Mouse (Mus musculus) testis, adult 2 months (tissue): Measurements from ENCODE around the gene Ssr1. TPM values are rescaled to one million over a fixed set of nuclear protein-coding genes. Genes with fewer than 3 reads are reported as not detected.

Experiments
- H3K27ac ChIP-seq: fragments of 200-500 bp; 2 replicates; pipeline ENCODE4 v1.5.1; 2012; ENCODE audit warnings: low read depth, low read length; ENCODE audit not compliant: control insufficient read depth, insufficient read depth
- H3K27me3 ChIP-seq: fragments of 200-500 bp; 2 replicates; pipeline ENCODE4 v1.6.1; 2012; ENCODE audit warnings: mild to moderate bottlenecking, low read length, moderate library complexity; ENCODE audit not compliant: control insufficient read depth, insufficient read depth
- H3K36me3 ChIP-seq: fragments of 200-500 bp; 2 replicates; pipeline ENCODE4 v1.6.1; 2012; ENCODE audit warnings: mild to moderate bottlenecking, low read length; ENCODE audit not compliant: control insufficient read depth, insufficient read depth
- H3K4me1 ChIP-seq: fragments of 200-500 bp; 2 replicates; pipeline ENCODE4 v1.6.1; 2012; ENCODE audit warnings: low read length; ENCODE audit not compliant: control insufficient read depth, insufficient read depth
- H3K4me3 ChIP-seq: fragments of 200-500 bp; 2 replicates; pipeline ENCODE4 v1.5.1; 2012; ENCODE audit warnings: low read depth, mild to moderate bottlenecking, low read length, moderate library complexity, mixed read lengths; ENCODE audit not compliant: control insufficient read depth
- CTCF ChIP-seq: fragments of 200-500 bp; IDR thresholded peaks from 2 replicates; pipeline ENCODE4 v1.5.1; 2012; ENCODE audit warnings: low read depth, mild to moderate bottlenecking, inconsistent platforms, low read length, moderate library complexity; ENCODE audit not compliant: control insufficient read depth, insufficient read depth, insufficient replicate concordance
- POLR2A ChIP-seq: fragments of 200-500 bp; IDR thresholded peaks from 2 replicates; pipeline ENCODE4 v1.6.1; 2012; ENCODE audit warnings: low read depth, mild to moderate bottlenecking, inconsistent platforms, low read length, moderate library complexity; ENCODE audit not compliant: control insufficient read depth
- polyA plus RNA-seq: library from polyadenylated mRNA; depleted of rRNA; stranded (reverse); fragments of >200 nt; gene quantifications from 2 replicates; pipeline ENCODE4 v1.2.3, GENCODE M21; 2012

Gene Ssr1
- polyA plus RNA-seq, 1 experiment = 17.7 TPM

DNA sequence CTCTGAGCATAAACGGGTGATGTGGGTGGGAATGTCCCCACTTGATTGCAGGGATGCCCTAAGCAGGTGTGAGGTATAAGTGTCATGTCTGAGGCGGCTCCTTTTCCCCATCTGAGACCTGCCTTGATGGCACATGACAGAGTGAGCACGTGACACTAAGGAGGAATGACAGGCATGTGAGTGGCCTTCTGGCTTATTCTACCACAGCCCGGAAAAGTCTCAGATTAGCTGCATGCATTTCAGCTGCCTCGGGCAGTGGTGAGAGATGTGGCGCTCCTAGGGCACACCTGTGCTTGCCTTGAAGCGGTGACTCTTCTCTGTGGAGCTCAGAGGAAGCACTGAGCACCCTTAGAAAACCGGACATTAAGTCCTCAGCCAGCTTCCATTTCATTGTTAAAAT lies 48.6 kb downstream of the Ssr1 start:
- Histone ChIP-seq H3K4me3 (no peak overlapping the region), H3K4me1 (no peaks in the 10 kb centered on the region; the same call in 1 of the 2 replicates), H3K27me3 (no peaks in the 10 kb centered on the region), H3K36me3 (no peaks in the 10 kb centered on the region; the same call in 1 of the 2 replicates), H3K27ac (no peak overlapping the region)
- no peak for TF ChIP-seq POLR2A

DNA sequence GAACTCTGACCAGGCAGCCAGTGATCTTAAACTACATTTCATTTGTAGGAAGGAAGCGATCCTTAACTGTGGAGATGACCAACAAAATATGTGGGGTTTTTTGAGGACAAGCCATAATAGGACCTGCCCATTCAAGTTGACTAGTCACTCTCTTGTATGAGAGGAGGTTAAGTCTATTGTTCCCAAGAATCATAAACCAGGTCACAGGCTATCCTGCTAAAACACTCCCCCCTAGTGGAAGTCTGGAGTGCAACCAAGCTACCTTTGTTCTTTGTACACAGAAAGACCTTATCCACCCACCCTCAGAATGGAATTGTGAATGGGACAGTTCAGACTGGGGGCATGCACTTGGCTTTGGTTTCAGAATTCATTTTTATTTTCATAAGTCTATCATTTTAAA lies 49.7 kb downstream of the Ssr1 start:
- Histone ChIP-seq H3K4me3 (no peak overlapping the region), H3K27me3 (no peaks in the 10 kb centered on the region), H3K36me3 (no peaks in the 10 kb centered on the region; the same call in 1 of the 2 replicates), H3K27ac (no peak overlapping the region), H3K4me1 (no peaks in the 10 kb centered on the region; the same call in 1 of the 2 replicates)
- no peak for TF ChIP-seq CTCF
- no peak for TF ChIP-seq POLR2A

DNA sequence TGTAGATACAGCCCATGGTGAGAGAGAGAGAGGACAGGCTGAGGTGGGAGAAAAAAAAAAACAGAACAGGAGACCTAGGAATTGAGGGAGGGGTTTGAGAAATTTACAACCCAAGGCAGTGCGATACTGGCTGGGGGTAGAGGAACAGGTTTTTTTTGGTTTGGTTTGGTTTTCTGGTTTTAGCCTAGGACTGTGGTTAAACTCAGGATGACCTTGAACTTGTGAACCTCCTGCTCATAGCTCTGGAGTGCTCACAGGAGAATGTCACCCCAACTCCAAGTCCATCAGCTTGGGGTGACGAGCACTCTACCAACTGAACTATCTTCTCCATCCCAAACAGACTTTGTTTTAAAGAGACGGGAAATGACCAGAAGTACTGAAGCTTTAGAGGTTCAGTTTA lies 50.6 kb downstream of the Ssr1 start:
- TF ChIP-seq POLR2A (no peak), CTCF (no peak)
- Histone ChIP-seq H3K4me1 (no peaks in the 10 kb centered on the region; the same call in 1 of the 2 replicates), H3K27me3 (no peaks in the 10 kb centered on the region), H3K27ac (no peak overlapping the region), H3K4me3 (no peak overlapping the region), H3K36me3 (no peaks in the 10 kb centered on the region; the same call in 1 of the 2 replicates)

DNA sequence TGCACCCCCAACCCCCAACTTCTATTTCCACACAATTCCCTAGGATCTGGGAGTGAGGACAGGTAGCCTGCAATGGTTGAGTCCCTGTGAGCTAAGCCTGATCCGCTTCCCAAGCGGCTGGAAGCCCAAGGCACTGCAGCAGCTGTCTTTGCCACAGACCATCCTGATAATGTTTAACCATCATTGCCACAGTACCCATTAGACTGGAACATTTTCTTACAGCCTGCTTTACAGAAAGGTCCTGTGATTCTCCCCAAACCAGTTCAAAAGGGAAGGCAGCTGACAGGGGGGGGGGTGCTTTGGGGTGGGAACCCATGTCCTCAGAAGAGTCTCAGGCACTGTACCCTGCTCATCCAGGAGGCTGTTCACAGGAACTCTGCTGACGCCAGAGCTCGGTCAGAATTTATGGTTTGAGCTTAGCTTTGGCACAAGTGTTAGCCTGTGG lies 51.1 kb downstream of the Ssr1 start:
- TF ChIP-seq POLR2A (no peak), CTCF (no peak)
- no peaks in the 10 kb centered on the region; the same call in 1 of the 2 replicates for H3K4me1 ChIP-seq
- H3K36me3 ChIP-seq = no peaks in the 10 kb centered on the region; the same call in 1 of the 2 replicates
- H3K4me3 ChIP-seq = no peak overlapping the region
- H3K27ac ChIP-seq = no peak overlapping the region
- H3K27me3 ChIP-seq = no peaks in the 10 kb centered on the region

DNA sequence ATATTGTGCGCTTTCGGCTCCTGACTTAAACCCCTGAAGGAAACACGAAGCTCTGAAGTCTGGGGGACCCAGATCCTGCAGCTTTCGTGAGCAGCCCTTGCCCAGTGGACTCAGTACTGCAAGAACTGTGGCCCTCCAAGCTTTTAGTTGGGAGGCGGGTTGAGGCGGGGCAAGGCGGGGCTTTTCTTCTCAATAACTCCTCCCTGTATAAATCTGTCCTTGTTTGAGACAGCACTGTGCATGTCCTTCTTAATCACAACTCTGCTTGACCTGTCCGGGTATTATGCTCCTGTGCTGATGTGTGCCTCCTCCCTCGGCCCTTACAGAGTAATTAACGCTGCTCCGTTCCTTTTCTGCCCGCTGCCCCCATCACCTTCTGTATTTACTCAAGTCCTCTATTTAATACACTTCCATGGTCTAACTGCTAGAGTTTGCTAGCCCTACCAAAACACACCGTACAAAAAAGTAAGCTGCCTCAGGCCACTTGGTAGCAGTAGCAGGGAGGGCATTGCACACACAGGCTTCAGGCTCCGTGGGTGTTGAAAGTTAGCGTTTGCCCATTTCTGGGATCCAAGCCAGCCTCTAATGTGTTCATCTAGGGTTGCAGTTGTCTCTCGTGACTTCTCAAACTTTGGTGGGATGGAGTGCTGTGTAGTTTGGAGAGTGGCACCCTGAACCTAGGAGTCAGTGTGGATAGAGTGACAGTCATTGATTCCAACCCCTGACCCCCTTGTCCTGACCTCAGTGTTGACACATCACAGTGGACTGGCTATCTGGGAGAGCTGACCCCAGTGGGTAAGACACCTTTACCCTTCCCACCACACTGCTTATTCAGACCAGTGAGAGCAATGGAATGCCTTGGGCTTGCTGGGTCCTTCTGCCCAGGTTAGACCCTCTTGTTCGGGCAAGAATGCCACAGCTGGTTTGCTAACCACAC lies 51.8 kb downstream of the Ssr1 start:
- Histone ChIP-seq H3K27ac (no peak overlapping the region), H3K36me3 (no peaks in the 10 kb centered on the region), H3K27me3 (no peaks in the 10 kb centered on the region), H3K4me1 (no peaks in the 10 kb centered on the region; the same call in 1 of the 2 replicates), H3K4me3 (no peak overlapping the region)
- TF ChIP-seq CTCF (no peak), POLR2A (no peak)

DNA sequence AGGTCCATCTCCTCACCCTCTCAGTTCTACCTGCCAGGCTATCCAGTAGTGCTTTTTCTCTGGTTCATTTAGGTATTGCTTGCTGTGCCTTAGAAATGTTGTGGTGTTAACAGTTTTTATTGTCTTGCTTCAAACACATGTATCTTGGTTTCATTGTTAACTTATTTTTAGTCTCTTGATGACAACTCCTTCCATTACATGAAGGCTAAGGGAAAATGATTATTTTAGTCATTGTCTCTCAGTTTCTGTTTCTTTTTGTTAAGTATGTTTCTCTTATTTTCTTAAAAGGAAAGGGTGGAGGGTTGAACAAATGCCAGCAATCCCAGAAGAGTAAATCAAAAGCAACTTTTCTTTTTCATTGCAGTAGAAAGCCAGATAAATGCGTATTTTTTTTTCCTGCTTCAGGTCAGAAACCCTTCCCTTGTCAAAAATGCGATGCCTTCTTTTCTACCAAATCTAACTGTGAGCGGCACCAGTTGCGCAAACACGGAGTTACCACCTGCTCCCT lies 52.8 kb downstream of the Ssr1 start:
- H3K27ac ChIP-seq = no peak overlapping the region

DNA sequence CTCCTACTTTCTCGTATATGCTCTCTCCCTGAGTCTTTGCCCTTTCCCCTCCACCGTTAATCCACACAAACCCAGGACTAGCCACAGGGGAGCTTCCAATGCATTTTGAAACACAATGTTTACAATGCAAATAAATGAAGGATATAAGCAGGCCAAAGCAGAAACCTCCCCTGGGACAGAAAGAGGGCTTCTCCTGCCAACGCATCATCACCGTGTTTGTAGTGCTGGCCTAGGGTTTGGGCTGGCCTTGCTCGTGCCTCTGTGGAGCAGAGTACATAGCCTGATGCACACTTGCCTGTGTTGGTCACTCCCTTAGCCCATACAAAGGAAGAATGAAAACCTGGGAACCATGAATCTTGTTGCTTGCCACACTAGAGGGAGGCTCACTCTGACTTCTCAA lies 53.4 kb downstream of the Ssr1 start:
- no peak overlapping the region for H3K4me3 ChIP-seq
- H3K4me1 ChIP-seq = no peaks in the 10 kb centered on the region; the same call in 1 of the 2 replicates
- H3K27me3 ChIP-seq = no peaks in the 10 kb centered on the region
- H3K36me3 ChIP-seq = no peaks in the 10 kb centered on the region
- H3K27ac ChIP-seq = no peak overlapping the region
- TF ChIP-seq POLR2A (no peak), CTCF (no peak)

More for the DNA sequence above, 52.8 kb downstream of the Ssr1 start:
- no peak for TF ChIP-seq CTCF
- TF ChIP-seq POLR2A = no peak
- Histone ChIP-seq H3K36me3 (no peaks in the 10 kb centered on the region), H3K4me1 (no peaks in the 10 kb centered on the region; the same call in 1 of the 2 replicates), H3K27me3 (no peaks in the 10 kb centered on the region), H3K4me3 (no peak overlapping the region)
